Mouse (Mus musculus): Measurements from ENCODE around the gene Olfr338. TPM values are rescaled to one million over a fixed set of nuclear protein-coding genes. Genes with fewer than 3 reads are reported as not detected.
"Not testable (repeated sequence)": the region's sequence is repeated elsewhere in the genome, so short reads cannot be mapped to it uniquely, and the experiment has no call there.

Gene Olfr338
- polyA plus RNA-seq (2015; fragmentation: Nextera tagmentation; extraction: Ambion mirVana): not detected in 2 replicates

DNA sequence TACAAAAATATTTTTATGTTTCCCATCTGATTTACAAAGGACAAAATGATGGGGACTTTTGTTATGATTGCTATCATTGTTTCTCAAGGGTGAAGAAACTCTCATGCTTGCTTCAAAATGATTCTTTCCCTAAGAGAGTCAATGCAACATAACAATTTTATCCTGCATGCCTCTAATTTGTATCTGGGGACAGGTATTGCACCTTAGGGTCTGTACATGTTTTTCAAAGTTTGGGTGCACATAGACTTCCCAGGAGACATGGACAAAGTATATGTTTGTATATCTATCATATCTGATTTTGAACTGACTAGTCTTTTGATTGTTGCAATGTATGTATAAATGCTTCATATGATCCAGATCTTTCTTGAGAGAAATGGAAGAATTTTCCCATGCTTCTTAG lies at the start of gene Olfr338:
TSS of gene Olfr338 (plus strand) at position 301 of the 400 bp plus-strand sequence.
- no peak within 1 kb of the TSS for H3K4me2 ChIP-seq (ENCODE audit: low read length)
- H3K27ac ChIP-seq (ENCODE audit: low read depth, low read length): no peak within 1 kb of the TSS
- no peak within 1 kb of the TSS for H3K9ac ChIP-seq (ENCODE audit: low read depth, low read length)

DNA sequence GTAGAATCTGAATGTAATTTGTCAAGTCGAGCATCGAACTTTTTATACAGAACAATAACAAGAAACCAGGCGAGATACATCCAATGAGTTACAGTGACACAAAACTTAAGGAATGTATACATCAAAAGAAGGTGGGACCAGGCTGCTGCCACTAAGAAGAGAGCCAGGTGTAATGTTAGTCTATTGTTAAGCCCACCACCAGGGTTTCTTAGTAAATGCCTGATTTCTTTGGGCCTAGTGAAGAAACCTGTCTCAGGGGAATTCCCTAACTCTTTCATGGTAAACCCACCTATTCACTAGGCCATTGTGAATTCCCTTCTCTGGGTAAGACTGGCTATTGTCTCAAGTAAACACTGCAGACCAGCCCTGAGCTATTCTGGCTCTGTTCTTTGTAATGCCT lies 41.9 kb downstream of the Olfr338 start:
- not testable (repeated sequence) for H3K27me3 ChIP-seq (replicated peaks; ENCODE audit: control insufficient read depth, insufficient read depth, low read length); H3K4me3 ChIP-seq (ENCODE audit: low read length); H3K27ac ChIP-seq (ENCODE audit: low read depth, low read length); ATAC-seq; H3K36me3 ChIP-seq (ENCODE audit: control insufficient read depth, insufficient read depth, low read length); H3K9me3 ChIP-seq (ENCODE audit: control insufficient read depth, low read length); H3K4me2 ChIP-seq (ENCODE audit: low read length); H3K4me1 ChIP-seq (ENCODE audit: control insufficient read depth, insufficient read depth, low read depth, low read length); H3K9ac ChIP-seq (ENCODE audit: low read depth, low read length)
- WGBS: 89% methylated on average over 3 of the region's 3 CpGs

More for the DNA sequence above, at the start of gene Olfr338:
- Histone ChIP-seq H3K9me3 (ENCODE audit: control insufficient read depth, low read length) (peaks cover 2% of the 10 kb centered on the region; the same call in 1 of the 2 replicates), H3K36me3 (ENCODE audit: control insufficient read depth, insufficient read depth, low read length) (no peaks in the 10 kb centered on the region), H3K4me1 (ENCODE audit: control insufficient read depth, insufficient read depth, low read depth, low read length) (no peaks in the 10 kb centered on the region), H3K27me3 (replicated peaks; ENCODE audit: control insufficient read depth, insufficient read depth, low read length) (no peaks in the 10 kb centered on the region), H3K4me3 (ENCODE audit: low read length) (no peak within 1 kb of the TSS)
- no peak for ATAC-seq

DNA sequence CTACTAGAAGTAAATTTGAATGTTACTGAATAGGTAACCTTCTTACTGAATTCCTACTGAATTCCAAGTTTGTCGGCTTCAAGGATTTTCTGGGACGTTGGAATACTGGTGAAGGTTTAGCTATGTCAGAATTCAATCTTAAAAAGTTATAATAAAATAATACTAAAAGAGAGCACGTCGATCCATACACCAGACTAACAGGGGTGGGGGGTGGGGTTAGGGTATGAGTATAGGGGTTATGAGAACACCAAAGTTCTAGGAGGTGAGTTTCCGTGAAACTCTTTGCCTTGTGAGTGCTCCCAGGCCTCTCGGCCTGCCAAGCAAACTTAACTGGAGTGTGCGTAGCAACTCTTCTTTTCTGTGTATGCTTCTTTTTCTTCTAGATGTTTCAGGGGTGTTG lies 42.3 kb downstream of the Olfr338 start:
- not testable (repeated sequence) for H3K27ac ChIP-seq (ENCODE audit: low read depth, low read length); H3K36me3 ChIP-seq (ENCODE audit: control insufficient read depth, insufficient read depth, low read length); H3K4me3 ChIP-seq (ENCODE audit: low read length); H3K9ac ChIP-seq (ENCODE audit: low read depth, low read length); ATAC-seq; H3K4me1 ChIP-seq (ENCODE audit: control insufficient read depth, insufficient read depth, low read depth, low read length); H3K4me2 ChIP-seq (ENCODE audit: low read length); H3K9me3 ChIP-seq (ENCODE audit: control insufficient read depth, low read length); H3K27me3 ChIP-seq (replicated peaks; ENCODE audit: control insufficient read depth, insufficient read depth, low read length)
- WGBS: 92% methylated on average over 7 of the region's 7 CpGs

DNA sequence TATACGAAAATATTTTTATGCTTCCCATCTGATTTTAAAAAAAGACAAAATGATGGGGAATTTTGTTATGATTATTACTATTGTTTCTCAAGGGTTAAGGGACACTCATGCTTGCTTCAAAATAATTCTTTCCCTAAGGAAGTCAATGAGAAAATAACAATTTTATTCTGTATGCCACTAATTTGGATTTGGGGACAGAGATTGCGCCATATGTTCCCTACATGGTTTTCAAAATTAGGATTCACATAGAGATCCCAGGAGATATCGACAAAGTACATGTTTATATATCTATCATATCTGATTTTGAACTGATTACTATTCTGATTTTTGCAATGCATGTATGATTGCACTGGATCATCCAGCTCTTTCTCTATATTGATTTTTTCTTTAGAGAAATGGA lies 45.3 kb downstream of the Olfr338 start, which contains the start of gene Olfr339:
TSS of gene Olfr339 (plus strand) at position 301 of the 400 bp plus-strand sequence.
- WGBS: 82% methylated on average over 3 of the region's 3 CpGs
- H3K9me3 ChIP-seq (ENCODE audit: control insufficient read depth, low read length): no peaks in the 10 kb centered on the region; the same call in 1 of the 2 replicates

More for the DNA sequence above, 45.3 kb downstream of the Olfr338 start, which contains the start of gene Olfr339:
- no peaks in the 10 kb centered on the region for H3K4me1 ChIP-seq (ENCODE audit: control insufficient read depth, insufficient read depth, low read depth, low read length)
- no peak within 1 kb of the TSS for H3K27ac ChIP-seq (ENCODE audit: low read depth, low read length)
- H3K4me2 ChIP-seq (ENCODE audit: low read length): no peak within 1 kb of the TSS
- H3K4me3 ChIP-seq (ENCODE audit: low read length): no peak within 1 kb of the TSS
- ATAC-seq: no peak
- no peak within 1 kb of the TSS for H3K9ac ChIP-seq (ENCODE audit: low read depth, low read length)
- no peaks in the 10 kb centered on the region for H3K27me3 ChIP-seq (replicated peaks; ENCODE audit: control insufficient read depth, insufficient read depth, low read length)
- H3K36me3 ChIP-seq (ENCODE audit: control insufficient read depth, insufficient read depth, low read length): no peaks in the 10 kb centered on the region

Other genes starting within 250 kb of the Olfr338 start
- gene Mrrf, start 237.1 kb upstream of the Olfr338 start, polyA plus RNA-seq (2015; fragmentation: Nextera tagmentation; extraction: Ambion mirVana): 26.6 and 26.7 TPM in 2 replicates
- gene Rbm18, start 236.7 kb upstream of the Olfr338 start, polyA plus RNA-seq (2015; fragmentation: Nextera tagmentation; extraction: Ambion mirVana): 114 and 117 TPM in 2 replicates
- gene Ptgs1, start 143.1 kb upstream of the Olfr338 start, polyA plus RNA-seq (2015; fragmentation: Nextera tagmentation; extraction: Ambion mirVana): 6.6 and 6.8 TPM in 2 replicates
- not detected in 2 replicates for gene Olfr339, start 45.4 kb downstream of the Olfr338 start, polyA plus RNA-seq (2015; fragmentation: Nextera tagmentation; extraction: Ambion mirVana)
- not detected in 2 replicates for gene Olfr340, start 79.1 kb downstream of the Olfr338 start, polyA plus RNA-seq (2015; fragmentation: Nextera tagmentation; extraction: Ambion mirVana)
- not detected in 2 replicates for gene Olfr341, start 108.9 kb downstream of the Olfr338 start, polyA plus RNA-seq (2015; fragmentation: Nextera tagmentation; extraction: Ambion mirVana)
- not detected in 2 replicates for gene Olfr342, start 151.5 kb downstream of the Olfr338 start, polyA plus RNA-seq (2015; fragmentation: Nextera tagmentation; extraction: Ambion mirVana)
- gene Olfr344, start 193.1 kb downstream of the Olfr338 start, polyA plus RNA-seq (2015; fragmentation: Nextera tagmentation; extraction: Ambion mirVana): not detected in 2 replicates